Mouse (Mus musculus) activated CD4-positive, CD25-positive, alpha-beta regulatory T cell, adult 4 months (primary cell): ENCODE data around the gene Slc11a1. TPM values are rescaled to one million over a fixed set of nuclear protein-coding genes. Genes with fewer than 3 reads are reported as not detected.

Experiments used
- ATAC-seq: one replicate; pipeline ENCODE4 v1.8.0; 2017
- polyA plus RNA-seq, 2 experiments: library from polyadenylated mRNA; unstranded; fragments of 100-300 nt; shearing (Covaris generic); gene quantifications; one replicate each; pipeline ENCODE4 v1.2.1; 2017

Slc11a1 gene
- polyA plus RNA-seq, 2 experiments from 2014 or later = 0.42 to 0.97 TPM

GRCm38 (mm10) chr1:74353453-74354229 is 21.4 kb upstream of the Slc11a1 start:
- no peak for ATAC-seq

GRCm38 (mm10) chr1:74357531-74357930 is 17.5 kb upstream of the Slc11a1 start:
- no peak for ATAC-seq

- peak; percentile 57 for ATAC-seq
Measured at GRCm38 (mm10) chr1:74359952-74360517, 15.0 kb upstream of the Slc11a1 start.

DNA sequence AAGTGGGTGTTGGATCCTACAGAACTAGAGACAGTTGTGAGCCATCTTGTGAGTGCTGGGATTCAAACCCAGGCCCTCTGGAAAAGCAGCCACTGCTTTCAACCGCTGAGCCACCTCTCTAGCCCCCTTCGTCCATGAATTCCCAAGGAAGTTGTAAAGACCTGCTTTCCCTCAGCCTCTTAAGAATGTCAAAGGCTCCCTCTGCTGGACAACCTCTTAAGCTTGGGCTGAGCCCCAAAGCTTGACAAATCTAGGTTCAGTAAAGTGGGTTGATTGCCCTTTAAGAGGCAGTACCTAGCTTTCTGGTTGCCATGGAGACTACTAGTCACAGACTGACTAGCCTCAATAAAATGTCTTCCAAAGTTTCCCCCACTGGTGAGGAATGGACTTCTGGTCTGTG is 13.2 kb upstream of the Slc11a1 start, which contains the start of gene Catip:
Gene Catip (plus strand): TSS at position 297 of the 400 bp plus-strand sequence.
- ATAC-seq = peak; percentile 38

DNA sequence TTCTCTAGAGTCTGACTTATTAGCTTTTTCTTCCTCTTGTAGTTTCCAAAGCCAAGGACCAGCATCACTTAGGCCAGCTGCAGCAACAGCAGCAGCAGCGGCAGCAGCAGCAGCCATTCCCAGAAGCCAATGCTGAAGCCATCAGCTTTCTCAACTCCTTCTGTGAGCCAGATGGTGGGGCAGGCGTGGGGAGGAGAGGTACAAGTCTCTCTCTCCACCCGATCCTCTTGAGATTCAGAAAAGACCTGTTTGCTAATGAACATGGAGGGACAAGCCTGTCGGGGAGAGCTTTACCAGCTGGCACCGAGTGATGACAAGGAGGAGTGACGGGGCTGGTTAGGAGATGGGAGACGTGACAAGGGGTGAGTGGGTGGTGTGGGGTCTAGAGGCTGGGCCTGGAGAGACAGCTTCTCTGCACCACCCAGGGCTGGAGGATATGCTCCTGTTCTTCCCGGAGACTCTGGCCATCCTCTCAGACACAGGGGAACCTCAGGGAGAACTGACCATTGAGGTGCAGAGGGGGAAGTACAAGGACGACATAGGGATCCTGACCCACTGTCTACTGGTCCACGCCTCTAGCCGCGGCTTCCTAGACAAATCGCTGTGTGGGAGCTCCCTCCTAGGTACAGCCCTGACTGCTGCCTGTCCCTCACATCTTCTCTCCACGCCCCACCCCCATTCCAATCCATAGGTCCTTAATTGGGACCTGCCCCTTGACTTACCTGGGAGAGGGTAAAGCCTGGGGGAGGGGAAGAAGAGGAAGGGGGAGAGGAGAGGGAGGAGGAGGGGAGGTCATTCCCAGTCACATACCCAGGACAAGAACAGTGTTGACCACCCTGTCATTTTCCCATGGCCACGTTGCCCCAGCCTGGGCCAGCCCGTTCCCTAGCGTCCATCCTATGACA is 12.4 kb upstream of the Slc11a1 start:
- no peak for ATAC-seq

DNA sequence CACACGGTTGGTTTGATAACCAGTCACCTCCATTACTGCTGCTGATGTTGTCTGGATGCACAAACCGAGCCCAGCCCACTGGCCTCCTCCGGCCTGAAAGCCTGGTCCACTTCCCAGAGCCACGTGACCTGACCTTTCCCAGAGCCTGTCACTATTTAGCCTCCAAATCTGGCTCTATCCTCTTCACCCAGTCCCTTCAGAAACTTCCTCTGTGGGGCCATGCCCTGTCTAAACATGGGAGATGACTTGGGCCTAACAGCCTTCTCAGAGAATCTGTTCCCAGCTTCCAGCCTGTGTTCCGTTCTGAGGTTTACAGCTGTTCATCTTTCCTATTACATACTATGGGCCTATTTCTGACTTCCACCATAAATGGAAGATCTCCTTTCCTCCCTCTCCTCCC is 11.6 kb upstream of the Slc11a1 start:
- no peak for ATAC-seq

DNA sequence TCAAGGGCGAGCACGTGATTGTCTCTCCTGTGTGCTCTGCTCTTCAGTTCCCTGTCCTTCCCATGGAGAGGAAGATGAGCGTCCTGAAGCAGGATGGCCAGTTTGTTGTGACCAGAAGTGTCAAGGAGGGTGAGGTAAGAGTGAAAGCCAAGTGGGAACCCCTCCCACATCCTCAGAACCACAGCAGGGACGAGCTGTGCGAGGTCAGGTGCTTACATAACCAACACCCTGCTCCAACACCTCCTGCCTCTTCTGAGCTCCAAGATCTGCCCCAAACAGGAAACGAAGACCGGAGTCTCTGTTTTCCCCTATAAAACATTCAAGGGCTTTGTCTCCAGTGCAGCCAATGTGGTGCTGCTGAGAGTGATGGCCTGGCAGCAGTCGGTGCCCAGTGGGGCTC is 10.7 kb upstream of the Slc11a1 start:
- ATAC-seq = no peak

DNA sequence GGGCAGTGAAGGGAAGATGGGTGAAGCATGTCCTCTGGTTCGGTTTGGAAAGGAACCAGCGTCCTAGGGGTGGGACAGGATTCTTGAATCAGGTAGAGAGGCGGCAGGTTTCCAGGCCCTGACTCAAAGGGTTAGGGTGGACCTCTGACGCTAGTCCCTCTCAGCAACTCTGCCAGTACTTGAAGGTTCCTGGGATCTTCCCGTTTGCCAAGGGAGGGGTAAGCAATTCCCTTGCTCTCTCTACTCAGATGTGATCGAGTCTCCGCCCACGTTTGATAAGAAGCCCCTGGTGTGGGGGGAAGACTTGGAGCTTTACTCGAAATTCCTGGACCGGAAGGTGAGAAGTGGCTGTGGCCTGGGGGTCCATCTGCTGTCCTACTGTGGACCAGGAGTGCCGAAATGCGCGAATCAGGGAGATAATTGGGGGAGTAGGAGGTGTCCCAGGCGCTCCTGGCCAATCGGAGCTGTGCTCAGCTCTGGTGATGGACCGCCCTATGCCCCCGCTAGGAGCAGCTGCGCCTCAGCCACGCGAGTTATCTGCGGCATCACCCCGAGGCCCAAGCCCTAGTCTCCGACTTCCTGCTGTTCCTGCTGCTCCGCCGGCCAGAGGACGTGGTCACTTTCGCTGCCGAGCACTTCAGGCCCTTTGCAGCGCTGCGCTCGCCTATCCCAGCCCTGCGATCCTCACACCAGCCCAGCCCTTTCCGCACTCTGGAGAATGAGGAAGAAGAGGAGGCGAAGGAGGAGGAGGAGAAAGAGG is 6.9 kb upstream of the Slc11a1 start:
- ATAC-seq = no peak

DNA sequence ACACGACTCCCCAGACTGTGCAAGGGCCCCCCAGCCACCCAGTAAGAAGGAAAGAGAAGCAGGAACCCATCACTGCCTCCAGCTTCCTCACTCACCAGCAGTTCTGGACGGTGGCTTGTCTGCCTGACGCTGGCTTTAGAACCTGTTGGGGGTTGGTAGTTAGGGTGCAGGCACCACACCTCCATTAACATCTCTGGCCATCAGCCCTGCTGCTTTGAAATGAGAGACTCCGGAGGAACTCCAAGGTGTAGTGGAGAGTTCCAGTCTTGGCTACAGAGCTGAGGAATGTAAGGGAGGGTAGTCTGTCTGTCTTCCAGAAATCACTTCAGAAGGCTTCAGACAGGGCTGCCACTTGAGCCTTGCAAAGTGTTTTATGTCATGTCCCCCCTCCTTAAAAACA is 5.0 kb upstream of the Slc11a1 start:
- no peak for ATAC-seq

- ATAC-seq = peak; percentile 49
Measured at GRCm38 (mm10) chr1:74373372-74373771, 1.6 kb upstream of the Slc11a1 start.

DNA sequence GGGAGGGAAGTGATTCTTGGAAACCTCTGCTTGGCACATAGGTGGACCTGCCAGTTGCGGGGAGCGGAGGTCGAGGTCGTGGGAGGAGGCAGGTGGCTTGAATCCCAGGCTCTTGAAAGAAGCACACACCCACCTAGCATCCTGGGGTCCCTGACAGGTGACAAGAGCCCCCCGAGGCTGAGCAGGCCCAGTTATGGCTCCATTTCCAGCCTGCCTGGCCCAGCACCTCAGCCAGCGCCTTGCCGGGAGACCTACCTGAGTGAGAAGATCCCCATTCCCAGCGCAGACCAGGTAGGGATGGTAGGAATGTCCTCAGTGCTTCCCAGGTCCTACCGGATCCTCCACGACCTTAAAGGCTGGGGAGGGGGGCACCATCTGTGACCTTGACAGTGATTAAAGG is 566 bp downstream of the Slc11a1 start:
- no peak for ATAC-seq

DNA sequence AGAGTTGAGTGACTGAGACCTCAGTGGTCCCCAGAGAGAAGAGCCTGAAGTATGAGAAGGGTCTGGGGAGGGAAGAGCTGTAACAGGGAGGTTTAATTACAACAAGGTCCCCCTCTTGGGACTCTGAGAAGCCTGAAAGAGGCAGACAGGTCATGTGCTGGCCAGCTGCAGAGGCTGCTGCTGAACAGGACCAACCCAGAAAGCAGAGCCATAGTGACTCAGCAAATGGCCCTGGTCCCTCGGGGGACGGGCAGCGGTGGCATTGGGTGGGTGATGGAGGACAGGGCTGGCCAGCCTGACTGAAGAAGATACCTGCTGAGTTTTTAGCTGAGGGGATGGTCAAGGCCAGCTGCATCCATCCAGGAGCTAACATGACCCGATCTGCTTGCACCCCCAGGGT is 1.4 kb downstream of the Slc11a1 start:
- ATAC-seq = no peak

GRCm38 (mm10) chr1:74379058-74379504 is 4.1 kb downstream of the Slc11a1 start:
- ATAC-seq = no peak

- ATAC-seq = no peak
Measured at GRCm38 (mm10) chr1:74380484-74380883, 5.5 kb downstream of the Slc11a1 start.

DNA sequence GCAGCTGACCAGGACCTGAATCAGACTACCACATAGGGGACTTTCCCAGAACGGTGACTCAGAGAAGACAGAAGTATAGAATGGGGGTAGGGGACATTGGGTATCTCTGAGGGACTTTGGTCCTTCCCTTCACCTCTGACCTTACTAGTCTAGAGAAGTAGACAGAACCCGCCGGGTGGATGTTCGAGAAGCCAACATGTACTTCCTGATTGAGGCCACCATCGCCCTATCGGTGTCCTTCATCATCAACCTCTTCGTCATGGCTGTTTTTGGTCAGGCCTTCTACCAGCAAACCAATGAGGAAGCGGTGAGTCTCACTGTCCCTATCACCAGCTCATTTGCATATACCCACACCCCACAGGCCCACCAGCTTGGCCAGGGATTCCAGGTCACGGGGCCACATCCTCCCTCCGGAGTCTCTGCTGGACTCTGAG is 6.6 kb downstream of the Slc11a1 start:
- ATAC-seq = peak; percentile 38

- ATAC-seq = no peak
Measured at GRCm38 (mm10) chr1:74383385-74383784, 8.4 kb downstream of the Slc11a1 start.

GRCm38 (mm10) chr1:74384525-74384924 is 9.5 kb downstream of the Slc11a1 start:
- no peak for ATAC-seq

DNA sequence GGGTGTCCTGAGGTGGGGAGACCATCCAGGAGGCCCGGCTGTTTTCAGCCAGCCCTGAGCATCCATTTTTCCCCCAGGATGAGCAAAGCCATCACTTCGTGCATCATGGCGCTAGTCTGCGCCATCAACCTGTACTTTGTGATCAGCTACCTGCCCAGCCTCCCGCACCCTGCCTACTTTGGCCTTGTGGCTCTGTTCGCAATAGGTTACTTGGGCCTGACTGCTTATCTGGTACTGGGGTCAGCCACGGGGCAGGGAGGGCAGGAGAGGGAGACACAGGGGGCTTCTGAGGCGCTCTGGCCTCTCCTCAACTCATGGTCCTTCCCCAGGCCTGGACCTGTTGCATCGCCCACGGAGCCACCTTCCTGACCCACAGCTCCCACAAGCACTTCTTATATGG is 10.1 kb downstream of the Slc11a1 start:
- ATAC-seq = no peak

DNA sequence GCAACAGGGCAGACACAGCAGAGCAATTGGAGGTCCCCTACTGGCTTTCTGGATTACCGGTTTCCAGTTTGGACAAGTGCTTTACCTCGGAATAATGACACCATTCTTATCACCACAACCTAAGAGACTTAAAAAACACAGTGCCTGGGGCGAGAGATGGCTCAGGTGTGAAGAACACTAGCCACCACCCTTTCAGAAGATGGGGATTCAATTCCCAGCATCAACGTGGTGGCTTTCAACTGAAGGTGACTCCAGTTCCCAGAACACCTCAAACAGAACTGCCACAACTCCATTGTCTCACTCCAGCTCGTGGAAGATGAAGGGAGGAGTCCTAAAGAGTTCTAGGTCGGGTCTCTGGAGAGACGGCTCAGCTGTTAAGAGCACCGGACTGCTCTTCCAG is 10.5 kb downstream of the Slc11a1 start:
- no peak for ATAC-seq

DNA sequence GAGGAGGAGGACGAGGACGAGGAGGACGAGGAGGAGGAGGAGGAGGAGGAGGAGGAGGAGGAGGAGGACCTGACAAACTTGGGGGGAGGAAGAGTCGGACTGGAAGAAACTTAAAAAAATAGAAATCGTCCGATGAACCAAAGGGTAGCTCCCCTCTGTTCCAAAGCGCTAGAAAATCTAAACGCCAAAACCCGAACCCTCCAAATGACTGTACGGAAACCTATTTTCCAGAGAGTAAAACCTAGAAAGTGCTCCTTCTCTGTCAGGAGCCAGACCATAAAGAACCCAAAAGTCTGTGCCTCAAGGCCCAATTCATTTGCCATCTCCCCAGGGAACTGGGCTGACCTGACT is 11.3 kb downstream of the Slc11a1 start:
- no peak for ATAC-seq

- peak; percentile 66 for ATAC-seq
Measured at GRCm38 (mm10) chr1:74386714-74387385, 11.9 kb downstream of the Slc11a1 start.
